Mouse (Mus musculus) kidney, postnatal 4 days (tissue): Measurements from ENCODE around the gene Dazap1.
"Not testable (repeated sequence)": the region's sequence is repeated elsewhere in the genome, so short reads cannot be mapped to it uniquely, and the experiment has no call there.

Experiments used
- DNase-seq, 2 experiments: peaks; one replicate each; pipeline ENCODE4 v3.0.0; 2021; ENCODE audit warnings: mixed read lengths in 2 of 2

Gene Dazap1

GRCm38 (mm10) chr10:80260642-80261584 lies at the start of gene Dazap1, which contains the start of gene Gamt:
Dazap1 (plus strand) TSS chr10:80261486.
Gamt (minus strand) TSS chr10:80261012.
- DNase-seq: peak; percentile 100

GRCm38 (mm10) chr10:80211547-80212103 lies 49.7 kb upstream of the Dazap1 start:
- DNase-seq: not testable (repeated sequence)

- no peak for DNase-seq
These were observed 46.1 kb upstream of the Dazap1 start for GRCm38 (mm10) chr10:80215048-80215772.

GRCm38 (mm10) chr10:80220676-80221075 lies 40.6 kb upstream of the Dazap1 start:
- DNase-seq: no peak

GRCm38 (mm10) chr10:80223137-80223536 lies 38.1 kb upstream of the Dazap1 start:
- not testable (repeated sequence) for DNase-seq

GRCm38 (mm10) chr10:80226071-80226415 lies 35.2 kb upstream of the Dazap1 start:
- no peak for DNase-seq

GRCm38 (mm10) chr10:80226416-80227165 lies 34.7 kb upstream of the Dazap1 start, which contains the start of gene Mum1:
Mum1 (plus strand) TSS chr10:80226434.
- DNase-seq: peak; percentile 99 to 100

GRCm38 (mm10) chr10:80227166-80227539 lies 34.1 kb upstream of the Dazap1 start:
- DNase-seq: no peak

- DNase-seq: peak; percentile 53 to 55
These were observed 33.2 kb upstream of the Dazap1 start for GRCm38 (mm10) chr10:80227877-80228775.

- DNase-seq: no peak
These were observed 25.0 kb upstream of the Dazap1 start for GRCm38 (mm10) chr10:80236145-80236825.

- no peak for DNase-seq
These were observed 24.3 kb upstream of the Dazap1 start for GRCm38 (mm10) chr10:80237020-80237419.

- no peak for DNase-seq
These were observed 23.0 kb upstream of the Dazap1 start for GRCm38 (mm10) chr10:80238306-80238705.

GRCm38 (mm10) chr10:80239791-80240190 lies 21.5 kb upstream of the Dazap1 start:
- DNase-seq: no peak

GRCm38 (mm10) chr10:80242088-80242487 lies 19.2 kb upstream of the Dazap1 start:
- DNase-seq: no peak

GRCm38 (mm10) chr10:80242607-80243006 lies 18.7 kb upstream of the Dazap1 start:
- no peak for DNase-seq

GRCm38 (mm10) chr10:80244791-80245399 lies 16.4 kb upstream of the Dazap1 start:
- peak; percentile 58 to 68 for DNase-seq

GRCm38 (mm10) chr10:80245600-80245999 lies 15.7 kb upstream of the Dazap1 start:
- peak; percentile 87 to 90 for DNase-seq

- DNase-seq: peak in 1 of 2 experiments; percentile 53
These were observed 13.4 kb upstream of the Dazap1 start for GRCm38 (mm10) chr10:80247849-80248248.

GRCm38 (mm10) chr10:80248437-80248836 lies 12.8 kb upstream of the Dazap1 start:
- DNase-seq: not testable (repeated sequence)

GRCm38 (mm10) chr10:80248971-80249640 lies 12.2 kb upstream of the Dazap1 start, which contains the start of gene Ndufs7:
Ndufs7 (plus strand) TSS chr10:80249121.
- DNase-seq: peak; percentile 92 to 95
